Mouse (Mus musculus) brain, embryonic 14.5 days (tissue): ENCODE measurements around the gene Ankrd6.

Experiments
- CTCF ChIP-seq: fragments of 200-500 bp; IDR thresholded peaks from 2 replicates; pipeline ENCODE4 v1.5.1; 2012; ENCODE audit warnings: inconsistent platforms, mild to moderate bottlenecking, moderate library complexity, borderline replicate concordance; ENCODE audit not compliant: insufficient read depth, insufficient read length; ENCODE audit errors: extremely low read depth
- POLR2A ChIP-seq: fragments of 200-500 bp; IDR thresholded peaks from 2 replicates; pipeline ENCODE4 v1.6.1; 2012; ENCODE audit warnings: mild to moderate bottlenecking, inconsistent platforms, borderline replicate concordance; ENCODE audit not compliant: poor library complexity, insufficient read depth, insufficient read length, severe bottlenecking; ENCODE audit errors: extremely low read depth

GRCm38 (mm10) chr4:32889246-32889645, 61.4 kb downstream of the Ankrd6 start:
- no peak for TF ChIP-seq POLR2A
- no peak for TF ChIP-seq CTCF
